Mouse (Mus musculus) ES-Bruce4 (cell line): ENCODE data around the gene Cep128. TPM values are rescaled to one million over a fixed set of nuclear protein-coding genes. Genes with fewer than 3 reads are reported as not detected.

Experiments used
- H3K27ac ChIP-seq: 2 replicates; pipeline ENCODE4 v1.5.1; 2012; ENCODE audit warnings: low read length, inconsistent platforms; ENCODE audit not compliant: insufficient read depth
- H3K27me3 ChIP-seq: 2 replicates; pipeline ENCODE4 v1.6.1; 2012; ENCODE audit warnings: mild to moderate bottlenecking, low read length, inconsistent platforms; ENCODE audit not compliant: control insufficient read depth, poor library complexity, insufficient read depth, severe bottlenecking
- H3K36me3 ChIP-seq: 2 replicates; pipeline ENCODE4 v1.6.1; 2012; ENCODE audit warnings: inconsistent platforms, mild to moderate bottlenecking, low read length, moderate library complexity; ENCODE audit not compliant: control insufficient read depth, poor library complexity, insufficient read depth, severe bottlenecking
- H3K4me1 ChIP-seq: one replicate; pipeline ENCODE4 v1.8.1; 2011; ENCODE audit warnings: low read length; ENCODE audit not compliant: control insufficient read depth, insufficient read depth
- H3K4me3 ChIP-seq: 2 replicates; pipeline ENCODE4 v1.5.1; 2011; ENCODE audit warnings: low read depth, mild to moderate bottlenecking, low read length
- H3K9ac ChIP-seq: 2 replicates; pipeline ENCODE4 v1.6.1; 2012; ENCODE audit warnings: low read depth, mild to moderate bottlenecking, inconsistent platforms; ENCODE audit not compliant: poor library complexity, severe bottlenecking
- H3K9me3 ChIP-seq: replicated peaks from 2 replicates; pipeline ENCODE4 v1.6.1; 2012; ENCODE audit warnings: mild to moderate bottlenecking, low read length, inconsistent platforms; ENCODE audit not compliant: control insufficient read depth, poor library complexity, insufficient read depth, severe bottlenecking
- CTCF ChIP-seq: IDR thresholded peaks from one replicate; pipeline ENCODE4 v1.8.1; 2011; ENCODE audit warnings: low read depth, low read length
- EP300 ChIP-seq: IDR thresholded peaks from 2 replicates; pipeline ENCODE4 v1.6.1; 2011; ENCODE audit warnings: low read depth, low read length; ENCODE audit not compliant: insufficient read depth
- POLR2A ChIP-seq: IDR thresholded peaks from one replicate; pipeline ENCODE4 v1.8.1; 2011; ENCODE audit warnings: low read length; ENCODE audit not compliant: insufficient read depth
- polyA plus RNA-seq: library from polyadenylated mRNA; stranded (reverse); fragments of >200 nt; gene quantifications from 2 replicates; pipeline ENCODE4 v1.2.4, GENCODE M21; 2011; ENCODE audit warnings: low read depth; ENCODE audit not compliant: missing spikeins, insufficient read depth, insufficient read length

Gene Cep128
- polyA plus RNA-seq, 1 experiment: 18.3 TPM

DNA sequence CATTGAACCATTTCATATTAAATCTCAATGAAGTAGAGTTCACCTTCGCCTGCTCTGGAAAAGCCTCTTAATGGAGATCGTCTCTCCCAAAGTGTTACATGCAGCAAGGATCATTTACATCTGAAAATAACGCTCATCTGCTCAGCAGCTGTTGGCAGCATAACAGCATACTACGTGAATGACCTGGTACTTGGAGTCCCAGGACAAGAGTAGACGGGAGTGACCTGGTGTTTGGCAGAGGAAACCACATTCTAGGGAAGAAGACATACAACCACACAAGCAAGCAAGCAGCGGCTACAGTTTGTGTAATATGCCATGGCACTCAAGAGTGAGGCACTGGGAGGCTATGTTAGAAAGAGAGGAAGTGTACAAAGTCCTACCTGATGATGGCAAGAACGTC, 69.2 kb downstream of the Cep128 start:
- Histone ChIP-seq H3K27ac (no peak overlapping the region), H3K36me3 (no peaks in the 10 kb centered on the region), H3K4me3 (no peak overlapping the region), H3K9me3 (no peaks in the 10 kb centered on the region), H3K27me3 (no peaks in the 10 kb centered on the region), H3K9ac (no peak overlapping the region), H3K4me1 (no peaks in the 10 kb centered on the region)
- TF ChIP-seq EP300 (no peak), CTCF (no peak), POLR2A (no peak)

DNA sequence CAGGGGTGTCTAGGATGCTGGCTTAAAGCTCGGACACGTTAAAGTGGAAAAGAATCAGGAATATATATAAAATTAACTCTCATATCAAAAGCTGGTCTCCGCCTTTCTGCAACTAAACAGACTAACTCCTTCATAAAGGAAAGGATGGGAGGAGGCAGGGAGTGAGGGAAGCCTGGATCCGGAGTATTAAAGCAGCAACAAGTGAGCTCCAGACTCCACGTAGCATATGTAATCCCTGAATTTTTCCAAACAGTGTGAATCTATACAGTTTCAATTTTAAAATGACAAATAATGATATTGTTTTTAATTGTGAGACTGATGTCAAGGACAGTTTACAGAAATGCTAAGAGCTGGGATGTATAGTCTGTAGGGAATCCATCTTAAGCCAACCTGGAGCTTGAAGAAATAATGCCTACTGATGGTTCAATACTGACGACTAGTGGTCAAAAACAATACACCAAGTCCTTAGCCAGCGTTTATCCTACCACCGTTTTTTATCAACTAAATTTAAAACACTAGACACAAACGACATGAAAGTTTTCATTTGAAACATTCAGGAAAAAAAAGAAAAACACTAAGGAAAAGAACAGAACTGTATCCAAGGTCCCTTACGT, 70.1 kb downstream of the Cep128 start:
- H3K9ac ChIP-seq: no peak overlapping the region
- H3K4me3 ChIP-seq: no peak overlapping the region
- no peaks in the 10 kb centered on the region for H3K27me3 ChIP-seq
- no peaks in the 10 kb centered on the region for H3K36me3 ChIP-seq
- H3K27ac ChIP-seq: no peak overlapping the region
- H3K4me1 ChIP-seq: no peaks in the 10 kb centered on the region
- no peaks in the 10 kb centered on the region for H3K9me3 ChIP-seq
- TF ChIP-seq EP300 (no peak), CTCF (no peak), POLR2A (no peak)

DNA sequence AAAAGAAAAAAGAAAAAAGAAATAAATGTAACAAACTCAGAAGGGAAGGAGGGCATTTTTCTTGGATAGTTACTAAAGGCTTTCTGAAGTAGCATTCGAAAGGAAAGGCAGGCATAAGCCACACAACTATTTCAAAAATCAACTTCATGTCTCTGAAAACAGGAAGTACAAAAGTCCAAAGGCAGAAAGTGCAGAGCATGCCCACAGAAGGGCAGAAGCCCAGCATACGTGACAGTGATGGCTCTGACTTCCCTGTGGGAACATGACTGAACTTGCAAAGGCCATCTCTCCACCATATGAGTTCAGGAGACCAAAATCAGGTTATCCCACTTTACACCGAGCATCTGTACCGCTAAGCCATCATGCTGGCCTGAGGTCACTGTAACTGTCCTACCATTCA, 71.6 kb downstream of the Cep128 start:
- Histone ChIP-seq H3K36me3 (no peaks in the 10 kb centered on the region), H3K4me1 (no peaks in the 10 kb centered on the region), H3K27me3 (no peaks in the 10 kb centered on the region), H3K9me3 (no peaks in the 10 kb centered on the region), H3K4me3 (no peak overlapping the region), H3K9ac (no peak overlapping the region), H3K27ac (no peak overlapping the region)
- TF ChIP-seq EP300 (no peak), CTCF (no peak), POLR2A (no peak)

DNA sequence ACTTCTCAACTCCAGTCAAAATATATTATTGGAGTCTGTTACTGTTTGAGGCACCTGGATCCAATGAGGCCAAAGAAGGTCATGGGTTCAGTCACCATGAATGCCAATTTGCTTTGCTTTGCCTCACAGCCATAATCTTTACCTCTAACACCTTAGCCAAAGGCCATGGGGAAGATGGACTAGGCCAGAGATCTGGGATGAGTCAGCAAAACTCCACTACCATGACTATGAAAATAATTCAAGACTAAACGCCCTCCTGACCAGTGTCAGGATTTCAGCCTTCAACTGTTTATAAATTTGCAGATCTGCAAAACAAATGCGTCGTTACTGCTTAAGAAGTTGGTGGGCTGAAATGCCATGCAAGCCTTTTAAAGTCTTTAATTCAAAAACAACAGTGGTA, 76.5 kb downstream of the Cep128 start:
- no peaks in the 10 kb centered on the region for H3K27me3 ChIP-seq
- no peaks in the 10 kb centered on the region for H3K9me3 ChIP-seq
- H3K27ac ChIP-seq: no peak overlapping the region
- no peaks in the 10 kb centered on the region for H3K4me1 ChIP-seq
- TF ChIP-seq CTCF (no peak), EP300 (no peak), POLR2A (no peak)
- no peak overlapping the region for H3K4me3 ChIP-seq
- H3K9ac ChIP-seq: no peak overlapping the region
- no peaks in the 10 kb centered on the region for H3K36me3 ChIP-seq

DNA sequence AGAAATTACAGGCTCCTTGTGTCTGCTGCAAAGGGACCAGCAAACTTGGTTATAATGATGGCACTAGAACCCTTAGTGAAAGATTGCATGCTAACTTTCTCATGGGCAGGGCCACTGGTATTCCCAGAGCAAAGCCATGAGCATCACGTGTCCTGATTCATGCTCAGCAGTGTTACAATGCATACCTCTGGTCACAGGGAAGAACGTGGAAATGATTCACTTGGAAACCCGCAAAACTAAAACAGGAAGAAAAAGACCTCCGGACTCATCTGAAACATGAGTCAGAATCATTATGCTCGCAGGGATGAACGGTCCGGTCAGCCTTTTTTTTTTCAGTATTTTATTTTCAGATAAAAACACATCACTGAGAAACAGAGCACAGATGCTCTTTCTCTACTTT, 78.4 kb downstream of the Cep128 start:
- no peak for TF ChIP-seq EP300
- no peak for TF ChIP-seq CTCF
- no peak for TF ChIP-seq POLR2A
- Histone ChIP-seq H3K9me3 (no peaks in the 10 kb centered on the region), H3K4me1 (no peaks in the 10 kb centered on the region), H3K4me3 (no peak overlapping the region), H3K9ac (no peak overlapping the region), H3K27me3 (no peaks in the 10 kb centered on the region), H3K36me3 (no peaks in the 10 kb centered on the region), H3K27ac (no peak overlapping the region)

DNA sequence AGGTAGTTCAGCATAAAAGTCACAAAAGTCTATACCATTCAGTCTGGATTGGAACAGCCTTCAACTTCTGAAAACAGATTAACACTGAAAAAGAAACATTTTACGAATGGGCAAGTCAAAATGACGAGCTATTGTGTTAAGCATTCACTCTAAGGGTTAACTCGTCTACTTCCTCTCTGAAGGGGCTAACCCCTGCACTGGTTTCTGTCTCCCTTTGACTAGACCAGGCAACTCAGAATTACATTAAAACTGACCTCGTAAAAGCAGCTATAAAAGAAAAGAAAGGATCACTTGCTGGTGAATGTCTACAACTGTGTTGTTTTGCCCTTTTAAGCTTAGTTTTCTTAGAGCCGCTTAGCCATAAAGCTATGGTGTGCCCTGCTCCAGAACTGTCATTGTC, 79.2 kb downstream of the Cep128 start:
- Histone ChIP-seq H3K36me3 (no peaks in the 10 kb centered on the region), H3K27me3 (no peaks in the 10 kb centered on the region), H3K9ac (no peak overlapping the region), H3K4me3 (no peak overlapping the region), H3K9me3 (no peaks in the 10 kb centered on the region), H3K4me1 (no peaks in the 10 kb centered on the region), H3K27ac (no peak overlapping the region)
- TF ChIP-seq EP300: no peak
- TF ChIP-seq POLR2A: no peak
- no peak for TF ChIP-seq CTCF
